Mouse (Mus musculus) heart, embryonic 12.5 days (tissue): ENCODE measurements around the gene Myo5a. TPM values are rescaled to one million over a fixed set of nuclear protein-coding genes. Genes with fewer than 3 reads are reported as not detected.

Experiments used
- ATAC-seq: fragments of 200-750 bp; cut with Nextera tagmentation; 2 replicates; pipeline ENCODE4 v1.8.0; 2017; ENCODE audit warnings: moderate TSS enrichment, moderate library complexity; ENCODE audit not compliant: insufficient number of reproducible peaks, low FRiP score
- H3K27ac ChIP-seq: fragments of 300-500 bp; sonication (generic); 2 replicates; pipeline ENCODE4 v1.5.1; 2016; ENCODE audit warnings: mild to moderate bottlenecking, moderate library complexity; ENCODE audit not compliant: poor library complexity, severe bottlenecking
- H3K27me3 ChIP-seq: fragments of 300-500 bp; sonication (generic); replicated peaks from 2 replicates; pipeline ENCODE4 v1.6.1; 2016; ENCODE audit warnings: mild to moderate bottlenecking, moderate library complexity
- H3K36me3 ChIP-seq: fragments of 300-500 bp; sonication (generic); 2 replicates; pipeline ENCODE4 v1.6.1; 2016; ENCODE audit warnings: mild to moderate bottlenecking, moderate library complexity
- H3K4me1 ChIP-seq: fragments of 300-500 bp; sonication (generic); replicated peaks from 2 replicates; pipeline ENCODE4 v1.6.1; 2016; ENCODE audit warnings: mild to moderate bottlenecking
- H3K4me2 ChIP-seq: fragments of 300-500 bp; sonication (generic); 2 replicates; pipeline ENCODE4 v1.6.1; 2016; ENCODE audit warnings: mild to moderate bottlenecking, moderate library complexity
- H3K4me3 ChIP-seq: fragments of 300-500 bp; sonication (generic); 2 replicates; pipeline ENCODE4 v1.5.1; 2016; ENCODE audit warnings: mild to moderate bottlenecking
- H3K9ac ChIP-seq: fragments of 300-500 bp; sonication (generic); 2 replicates; pipeline ENCODE4 v1.6.1; 2016; ENCODE audit warnings: mild to moderate bottlenecking, moderate library complexity
- H3K9me3 ChIP-seq: fragments of 300-500 bp; sonication (generic); replicated peaks from 2 replicates; pipeline ENCODE4 v1.6.1; 2016; ENCODE audit warnings: mild to moderate bottlenecking, moderate library complexity
- WGBS: fragments of 180-500 bp; shearing (Covaris S2); methylation state at CpG from one replicate; pipeline ENCODE4 v1.1.7; 2016; 5-methylcytosine and 5-hydroxymethylcytosine counted together
- polyA plus RNA-seq: library from polyadenylated mRNA; unstranded; fragments of >200 nt; fragmentation: Nextera tagmentation; extraction: Ambion mirVana; gene quantifications from 2 replicates; pipeline ENCODE4 v1.2.1, GENCODE M21; 2016

Gene Myo5a
- polyA plus RNA-seq, 1 experiment from 2014 or later = 15.8 TPM

- Histone ChIP-seq H3K4me1 (peaks cover 5% of the 10 kb centered on the region), H3K4me3 (no peak overlapping the region), H3K9me3 (no peaks in the 10 kb centered on the region), H3K27ac (no peak overlapping the region), H3K27me3 (no peaks in the 10 kb centered on the region), H3K4me2 (no peak overlapping the region), H3K9ac (no peak overlapping the region), H3K36me3 (peaks cover 10% of the 10 kb centered on the region)
- ATAC-seq = no peak
- WGBS = 57% methylated on average over 2 of the region's 2 CpGs
Observed at GRCm38 (mm10) chr9:75116571-75117177, 45.9 kb downstream of the Myo5a start.

GRCm38 (mm10) chr9:75121126-75121525, 50.3 kb downstream of the Myo5a start:
- Histone ChIP-seq H3K9me3 (no peaks in the 10 kb centered on the region), H3K4me3 (no peak overlapping the region), H3K27me3 (no peaks in the 10 kb centered on the region), H3K4me1 (peaks cover 5% of the 10 kb centered on the region), H3K27ac (no peak overlapping the region), H3K36me3 (peaks cover 10% of the 10 kb centered on the region), H3K4me2 (no peak overlapping the region), H3K9ac (no peak overlapping the region)
- no peak for ATAC-seq
- 82% methylated on average over 3 of the region's 3 CpGs for WGBS

GRCm38 (mm10) chr9:75124201-75124721, 53.4 kb downstream of the Myo5a start:
- 59% methylated on average over 6 of the region's 6 CpGs for WGBS
- Histone ChIP-seq H3K4me2 (no peak overlapping the region), H3K27ac (no peak overlapping the region), H3K4me1 (no peaks in the 10 kb centered on the region), H3K27me3 (no peaks in the 10 kb centered on the region), H3K4me3 (no peak overlapping the region), H3K36me3 (peaks cover 22% of the 10 kb centered on the region), H3K9ac (no peak overlapping the region), H3K9me3 (no peaks in the 10 kb centered on the region)
- ATAC-seq = no peak

- ATAC-seq = no peak
- H3K36me3 ChIP-seq = peaks cover 12% of the 10 kb centered on the region; the same call in 1 of the 2 replicates
- H3K9me3 ChIP-seq = no peaks in the 10 kb centered on the region
- no peak overlapping the region for H3K27ac ChIP-seq
- H3K27me3 ChIP-seq = no peaks in the 10 kb centered on the region
- no peak overlapping the region for H3K9ac ChIP-seq
- H3K4me1 ChIP-seq = no peaks in the 10 kb centered on the region
- H3K4me2 ChIP-seq = no peak overlapping the region
- no peak overlapping the region for H3K4me3 ChIP-seq
- WGBS = 58% methylated on average over 2 of the region's 2 CpGs
Observed at GRCm38 (mm10) chr9:75130553-75130952, 59.7 kb downstream of the Myo5a start.

GRCm38 (mm10) chr9:75146911-75147310, 76.1 kb downstream of the Myo5a start:
- Histone ChIP-seq H3K9me3 (no peaks in the 10 kb centered on the region), H3K4me2 (no peak overlapping the region), H3K4me1 (0 out of 2 replicates have a peak, but pooled peaks cover 4% of the 10 kb centered on the region), H3K27me3 (no peaks in the 10 kb centered on the region), H3K36me3 (peaks cover 29% of the 10 kb centered on the region), H3K27ac (no peak overlapping the region), H3K4me3 (no peak overlapping the region), H3K9ac (no peak overlapping the region)
- 49% methylated on average over 5 of the region's 5 CpGs for WGBS
- no peak for ATAC-seq

GRCm38 (mm10) chr9:75160525-75160924, 89.7 kb downstream of the Myo5a start:
- WGBS = 85% methylated on average over 6 of the region's 6 CpGs
- no peaks in the 10 kb centered on the region for H3K27me3 ChIP-seq
- no peaks in the 10 kb centered on the region; the same call in 1 of the 2 replicates for H3K4me1 ChIP-seq
- no peak overlapping the region for H3K9ac ChIP-seq
- H3K27ac ChIP-seq = no peak overlapping the region
- H3K9me3 ChIP-seq = no peaks in the 10 kb centered on the region
- H3K4me2 ChIP-seq = no peak overlapping the region
- no peak for ATAC-seq
- peaks cover 20% of the 10 kb centered on the region for H3K36me3 ChIP-seq
- no peak overlapping the region for H3K4me3 ChIP-seq

GRCm38 (mm10) chr9:75163650-75164049, 92.8 kb downstream of the Myo5a start:
- Histone ChIP-seq H3K36me3 (peaks cover 22% of the 10 kb centered on the region), H3K4me1 (no peaks in the 10 kb centered on the region; the same call in 1 of the 2 replicates), H3K9me3 (no peaks in the 10 kb centered on the region), H3K9ac (no peak overlapping the region), H3K4me3 (no peak overlapping the region), H3K4me2 (no peak overlapping the region), H3K27me3 (no peaks in the 10 kb centered on the region), H3K27ac (no peak overlapping the region)
- ATAC-seq = no peak

GRCm38 (mm10) chr9:75171721-75172120, 100.9 kb downstream of the Myo5a start:
- Histone ChIP-seq H3K4me1 (no peaks in the 10 kb centered on the region), H3K4me3 (no peak overlapping the region), H3K4me2 (no peak overlapping the region), H3K27ac (no peak overlapping the region), H3K9me3 (no peaks in the 10 kb centered on the region), H3K36me3 (peaks cover 34% of the 10 kb centered on the region), H3K9ac (no peak overlapping the region), H3K27me3 (no peaks in the 10 kb centered on the region)
- ATAC-seq = no peak
- 88% methylated on average over 3 of the region's 3 CpGs for WGBS

- Histone ChIP-seq H3K36me3 (peaks cover 36% of the 10 kb centered on the region), H3K27ac (no peak overlapping the region), H3K9ac (no peak overlapping the region), H3K9me3 (no peaks in the 10 kb centered on the region), H3K27me3 (no peaks in the 10 kb centered on the region), H3K4me2 (no peak overlapping the region), H3K4me3 (no peak overlapping the region), H3K4me1 (no peaks in the 10 kb centered on the region)
- 78% methylated on average over 3 of the region's 3 CpGs for WGBS
- no peak for ATAC-seq
Observed at GRCm38 (mm10) chr9:75187646-75188260, 116.9 kb downstream of the Myo5a start.

GRCm38 (mm10) chr9:75193858-75194257, 123.0 kb downstream of the Myo5a start:
- H3K9ac ChIP-seq = no peak overlapping the region
- no peaks in the 10 kb centered on the region for H3K27me3 ChIP-seq
- H3K9me3 ChIP-seq = no peaks in the 10 kb centered on the region
- no peak overlapping the region for H3K4me3 ChIP-seq
- H3K4me2 ChIP-seq = no peak overlapping the region
- peaks cover 10% of the 10 kb centered on the region for H3K4me1 ChIP-seq
- peaks cover 11% of the 10 kb centered on the region for H3K36me3 ChIP-seq
- 50% methylated on average over 4 of the region's 4 CpGs for WGBS
- ATAC-seq = no peak
- H3K27ac ChIP-seq = peak overlapping the region; percentile 16; the same call in 1 of the 2 replicates

- H3K27me3 ChIP-seq = no peaks in the 10 kb centered on the region
- no peak overlapping the region for H3K27ac ChIP-seq
- 20% methylated on average over 2 of the region's 2 CpGs for WGBS
- H3K4me2 ChIP-seq = no peak overlapping the region
- no peaks in the 10 kb centered on the region for H3K9me3 ChIP-seq
- no peak overlapping the region for H3K4me3 ChIP-seq
- no peak for ATAC-seq
- peaks cover 20% of the 10 kb centered on the region for H3K36me3 ChIP-seq
- no peak overlapping the region for H3K9ac ChIP-seq
- H3K4me1 ChIP-seq = peaks cover 10% of the 10 kb centered on the region
Observed at GRCm38 (mm10) chr9:75196335-75196734, 125.5 kb downstream of the Myo5a start.
